Mouse (Mus musculus): ENCODE results near the gene Akr1cl. TPM values are rescaled to one million over a fixed set of nuclear protein-coding genes. Genes with fewer than 3 reads are reported as not detected.

Akr1cl gene
- not detected in 2 replicates for polyA plus RNA-seq (2015; fragmentation: Nextera tagmentation; extraction: Ambion mirVana)

GRCm38 (mm10) chr1:65032641-65033040 is at the start of gene Akr1cl:
Akr1cl (minus strand) TSS chr1:65032759.

GRCm38 (mm10) chr1:65082188-65082587 is 49.6 kb upstream of the Akr1cl start, which contains the start of gene Crygb:
Crygb (minus strand) TSS chr1:65082288.

GRCm38 (mm10) chr1:65073589-65073988 is 41.0 kb upstream of the Akr1cl start, which contains the start of gene Crygc:
Crygc (minus strand) TSS chr1:65073689.

GRCm38 (mm10) chr1:65063352-65063751 is 30.8 kb upstream of the Akr1cl start, which contains the start of gene Crygd:
Crygd (minus strand) TSS chr1:65063452.

GRCm38 (mm10) chr1:65050952-65051351 is 18.4 kb upstream of the Akr1cl start, which contains the start of gene Cryge:
Cryge (minus strand) TSS chr1:65051149.

Other genes with a start within 250 kb of the Akr1cl start
- 5.8 and 6.0 TPM in 2 replicates for gene Plekhm3, start 75.9 kb downstream of the Akr1cl start, polyA plus RNA-seq (2015; fragmentation: Nextera tagmentation; extraction: Ambion mirVana)
- not detected in 2 replicates for gene Cryge, start 18.4 kb upstream of the Akr1cl start, polyA plus RNA-seq (2015; fragmentation: Nextera tagmentation; extraction: Ambion mirVana)
- not detected in 2 replicates for gene Crygd, start 30.7 kb upstream of the Akr1cl start, polyA plus RNA-seq (2015; fragmentation: Nextera tagmentation; extraction: Ambion mirVana)
- gene Crygc, start 40.9 kb upstream of the Akr1cl start, polyA plus RNA-seq (2015; fragmentation: Nextera tagmentation; extraction: Ambion mirVana) = not detected in 2 replicates
- not detected in 2 replicates for gene Crygb, start 49.5 kb upstream of the Akr1cl start, polyA plus RNA-seq (2015; fragmentation: Nextera tagmentation; extraction: Ambion mirVana)
- gene Cryga, start 70.6 kb upstream of the Akr1cl start, polyA plus RNA-seq (2015; fragmentation: Nextera tagmentation; extraction: Ambion mirVana) = not detected in 2 replicates
- gene Gm28845, start 86.8 kb upstream of the Akr1cl start, polyA plus RNA-seq (2015; fragmentation: Nextera tagmentation; extraction: Ambion mirVana) = 0.17 TPM in 1 of 2 replicates, not detected in the other
- gene D630023F18Rik, start 90.5 kb upstream of the Akr1cl start, polyA plus RNA-seq (2015; fragmentation: Nextera tagmentation; extraction: Ambion mirVana) = 0.23 and 0.31 TPM in 2 replicates
- gene Idh1, start 153.7 kb upstream of the Akr1cl start, polyA plus RNA-seq (2015; fragmentation: Nextera tagmentation; extraction: Ambion mirVana) = 29.1 and 38.1 TPM in 2 replicates
- gene Pikfyve, start 153.9 kb upstream of the Akr1cl start, polyA plus RNA-seq (2015; fragmentation: Nextera tagmentation; extraction: Ambion mirVana) = 6.3 and 6.9 TPM in 2 replicates
- not detected in 2 replicates for gene Pth2r, start 249.3 kb upstream of the Akr1cl start, polyA plus RNA-seq (2015; fragmentation: Nextera tagmentation; extraction: Ambion mirVana)